Mouse (Mus musculus) gonadal fat pad, adult 2 months (tissue): ENCODE measurements at regions not wholly inside any gene's neighbourhood (a gene's known extent, or its start where the extent isn't known, plus 50 kb on each side); places are given as distances from the start of the nearest gene placed in this dataset.

Source experiments
- DNase-seq: peaks from one replicate; pipeline ENCODE4 v3.0.0-alpha.2; 2012; ENCODE audit warnings: low read depth

DNA sequence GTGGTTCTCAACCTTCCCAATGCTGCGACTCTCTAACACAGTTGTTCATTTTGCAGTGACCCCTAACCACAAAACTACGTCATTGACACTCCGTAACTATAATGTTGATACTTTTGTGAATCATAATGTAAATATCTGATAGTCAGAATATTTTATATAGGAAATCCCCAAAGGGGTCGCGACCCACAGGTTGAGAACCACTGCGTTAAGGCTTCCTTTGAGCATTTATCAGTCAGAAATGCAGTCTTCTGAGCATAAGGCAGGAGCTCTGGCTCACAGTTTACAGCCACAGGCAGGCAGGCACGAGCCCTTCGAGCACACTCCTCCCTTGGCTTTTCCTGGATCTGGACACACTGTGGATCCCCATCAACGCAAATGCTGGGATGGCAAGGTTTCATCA is 57.0 kb downstream of the Nxnl2 start:
- no peak for DNase-seq

DNA sequence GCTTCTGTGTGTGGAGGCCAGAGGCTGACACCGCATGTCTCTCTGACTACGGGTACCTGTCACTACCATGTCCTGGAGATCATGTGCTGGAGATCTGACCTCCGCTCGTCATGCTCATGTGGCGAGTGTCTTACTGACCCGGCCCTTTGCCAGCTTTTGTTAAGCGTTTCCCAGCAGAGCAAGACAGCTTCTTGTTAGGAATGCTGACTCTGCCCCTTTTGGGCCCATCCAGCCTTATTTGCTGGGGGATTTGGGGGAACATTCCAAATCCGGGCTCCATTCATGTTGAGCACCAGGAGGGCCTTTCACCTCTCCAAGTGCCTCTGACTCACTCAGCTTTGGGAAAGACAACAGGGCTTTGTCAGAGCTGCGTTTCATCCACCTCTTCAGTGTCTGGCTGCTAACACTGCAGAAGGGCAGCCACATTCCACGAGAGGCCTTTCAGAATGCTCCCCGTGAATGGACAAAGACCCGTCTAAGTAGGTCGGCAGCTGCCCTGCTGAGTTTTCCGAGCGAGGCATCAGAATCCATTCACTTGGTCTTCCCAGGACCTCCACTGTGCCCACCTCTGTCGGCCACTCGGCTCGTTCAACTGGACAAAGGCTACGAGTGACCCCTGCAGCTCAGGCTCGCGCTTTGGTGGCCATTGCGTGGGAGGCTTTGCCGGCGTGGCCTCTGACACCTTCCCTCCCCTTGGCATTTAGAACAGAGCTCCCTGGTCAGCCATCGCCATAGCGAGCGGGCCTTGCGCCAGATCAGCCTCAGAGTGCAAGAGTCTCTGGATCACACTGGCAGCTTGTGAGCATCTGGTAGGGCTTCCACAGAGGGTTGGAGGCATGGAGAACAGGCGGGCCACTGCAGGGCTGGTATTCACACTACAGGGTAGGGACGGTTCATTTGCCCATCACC is 58.3 kb downstream of the Nxnl2 start:
- no peak for DNase-seq

DNA sequence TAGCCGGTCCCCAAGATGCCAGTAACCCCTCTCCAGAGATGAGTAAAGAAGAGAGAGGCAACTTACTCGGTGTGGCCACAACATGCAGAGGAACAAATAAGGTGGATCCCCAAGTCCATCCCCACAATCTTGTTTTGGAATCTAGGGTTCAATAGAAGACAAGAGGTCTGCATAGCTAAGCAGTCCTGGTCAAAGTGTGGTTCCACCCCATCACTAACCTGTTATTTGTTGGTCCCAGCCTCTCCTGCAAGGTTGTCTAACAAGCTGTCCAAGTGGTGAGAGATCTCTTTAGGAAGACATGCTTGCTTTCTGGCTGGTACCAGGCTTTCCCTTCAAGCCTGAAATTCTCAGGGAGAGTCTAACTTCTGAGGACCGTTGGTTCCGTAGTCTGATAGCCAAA is 59.0 kb downstream of the Nxnl2 start:
- DNase-seq = no peak

DNA sequence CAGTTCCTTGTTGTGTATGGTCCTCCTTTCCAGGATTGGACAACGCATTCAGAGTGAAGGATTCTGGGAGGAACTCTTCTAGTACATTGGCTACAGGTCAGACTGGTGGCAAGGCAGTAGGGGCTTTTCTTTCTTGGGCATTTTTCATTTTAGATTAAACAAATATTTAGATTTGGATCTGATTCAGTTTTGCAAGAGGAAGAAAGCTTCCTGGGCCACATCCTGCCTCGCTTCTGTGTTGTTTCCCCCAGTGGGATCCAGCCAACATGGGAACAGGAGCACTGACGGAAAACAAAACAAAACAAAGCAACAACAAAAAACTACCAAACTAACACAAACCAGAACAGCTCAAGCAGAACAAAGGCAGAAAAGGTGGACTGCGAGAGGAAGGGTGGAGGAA is 60.8 kb downstream of the Nxnl2 start:
- no peak for DNase-seq

DNA sequence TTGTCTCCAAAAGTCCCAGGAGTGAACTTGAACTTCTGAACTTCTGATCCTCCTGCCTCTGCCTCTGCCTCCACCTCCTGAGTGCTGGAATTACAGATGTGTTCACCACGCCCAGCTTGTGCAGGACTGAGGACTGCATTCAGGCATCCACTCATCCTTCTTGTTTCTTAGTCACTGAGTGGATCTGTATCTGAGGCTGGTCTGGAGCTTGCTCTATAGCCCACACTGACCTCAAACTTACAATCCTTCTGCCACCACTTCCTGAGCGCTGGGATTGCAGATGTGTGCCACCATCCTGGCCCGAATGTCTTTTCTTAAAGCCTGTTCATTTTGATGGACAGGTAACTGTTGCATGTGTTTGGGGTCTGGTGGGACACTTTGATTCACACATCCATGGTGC is 76.6 kb downstream of the Nxnl2 start:
- DNase-seq = no peak

DNA sequence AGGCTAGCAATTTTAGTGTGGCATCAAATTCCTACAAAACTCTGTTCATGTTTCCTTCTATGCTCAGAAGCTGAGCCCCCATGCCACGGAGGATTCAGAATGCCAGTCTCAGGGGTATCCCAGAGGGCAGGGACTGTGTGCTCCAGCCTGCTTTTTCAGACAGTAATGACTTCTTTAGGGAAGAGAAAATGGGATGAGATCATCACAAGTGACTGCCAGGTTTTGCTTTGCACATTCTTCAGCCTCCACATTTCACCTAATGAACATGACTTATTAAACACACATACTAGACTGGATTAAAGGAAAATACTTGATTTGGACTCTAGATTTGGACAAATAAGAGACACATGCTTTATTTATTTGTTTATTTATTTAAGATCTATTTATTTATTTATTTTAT is 82.5 kb downstream of the Nxnl2 start:
- no peak for DNase-seq

DNA sequence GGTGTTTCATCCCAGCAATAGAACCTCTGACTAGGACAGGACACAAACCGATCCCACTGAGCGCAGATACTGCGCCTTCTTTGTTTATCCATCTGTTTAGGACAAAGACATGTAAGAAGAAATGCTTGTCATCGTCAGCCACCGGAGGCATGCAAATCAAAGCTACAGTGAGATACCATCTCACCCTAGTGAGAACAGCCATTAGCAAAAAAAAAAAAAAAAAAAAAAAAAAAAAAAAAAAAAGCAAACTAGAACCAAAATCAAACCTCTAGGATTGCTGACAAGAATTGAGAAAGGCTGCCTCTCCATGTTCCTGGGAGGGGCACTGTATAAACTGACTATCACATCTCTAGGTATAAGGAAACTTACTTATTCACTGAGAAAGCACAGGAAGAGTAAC is 84.9 kb downstream of the Nxnl2 start:
- DNase-seq = no peak

DNA sequence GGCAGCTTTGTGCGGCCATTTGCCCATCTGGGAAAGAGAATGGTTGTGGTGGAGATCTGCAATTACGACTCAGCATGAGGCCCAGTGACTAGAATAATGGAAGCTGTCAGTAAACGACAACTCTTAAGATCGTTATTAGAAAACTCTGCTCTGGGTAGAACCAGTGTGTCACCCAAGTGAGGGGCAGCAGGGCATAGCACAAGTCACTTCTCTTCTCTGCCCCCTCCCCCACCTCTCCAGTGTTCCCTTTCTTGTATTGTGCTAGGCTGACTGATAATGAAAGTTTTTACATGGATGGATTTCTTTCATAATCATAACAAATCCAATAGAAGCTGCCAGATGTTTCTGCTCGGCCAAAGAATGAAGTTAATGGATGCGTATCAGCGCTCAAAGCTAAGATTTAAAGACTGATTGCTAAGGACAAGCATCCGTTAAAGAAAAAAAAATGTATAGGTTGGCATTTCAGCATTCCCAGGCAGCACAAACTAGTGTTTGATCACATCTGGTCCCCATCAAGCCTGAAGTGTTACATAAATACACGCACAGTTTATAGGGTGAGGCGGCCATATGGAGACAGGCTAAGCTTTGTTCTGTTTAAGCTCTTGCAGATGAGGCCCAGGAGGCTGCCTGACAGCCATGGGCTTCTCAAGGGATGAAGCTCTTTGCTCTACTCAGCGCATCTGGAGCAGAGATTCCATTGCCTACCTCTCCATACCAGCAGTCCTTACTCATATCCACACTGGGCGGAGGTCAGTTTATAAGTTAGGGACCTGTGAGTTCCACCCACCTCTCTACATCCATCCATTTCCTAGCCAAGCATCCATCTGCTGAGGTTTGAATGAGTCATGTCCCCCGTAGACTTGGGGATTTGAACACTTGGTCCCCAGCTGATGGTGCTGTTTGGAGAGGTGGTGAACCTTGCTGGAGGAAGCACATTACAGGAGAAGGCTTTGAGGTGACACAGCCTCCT is 88.2 kb downstream of the Nxnl2 start:
- no peak for DNase-seq

DNA sequence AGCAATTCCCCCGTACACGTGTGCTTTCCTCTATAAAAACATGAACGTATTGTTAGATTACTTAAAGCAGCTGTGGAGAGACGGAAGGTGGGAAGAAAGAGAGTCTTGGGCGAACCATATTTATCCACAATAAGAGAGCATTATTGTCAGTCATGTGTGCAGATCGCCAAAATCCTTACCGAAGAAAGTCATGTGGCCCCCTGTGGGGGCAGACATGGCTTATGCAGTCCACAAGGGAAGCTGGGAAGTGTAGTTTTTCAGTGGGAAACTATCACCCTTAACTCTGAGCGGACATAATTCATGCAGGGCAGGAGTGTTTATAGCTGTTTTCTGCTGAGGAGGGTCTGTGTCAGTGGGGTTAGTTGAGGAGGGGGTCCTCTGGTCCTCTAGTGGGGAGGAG is 90.8 kb downstream of the Nxnl2 start:
- no peak for DNase-seq

DNA sequence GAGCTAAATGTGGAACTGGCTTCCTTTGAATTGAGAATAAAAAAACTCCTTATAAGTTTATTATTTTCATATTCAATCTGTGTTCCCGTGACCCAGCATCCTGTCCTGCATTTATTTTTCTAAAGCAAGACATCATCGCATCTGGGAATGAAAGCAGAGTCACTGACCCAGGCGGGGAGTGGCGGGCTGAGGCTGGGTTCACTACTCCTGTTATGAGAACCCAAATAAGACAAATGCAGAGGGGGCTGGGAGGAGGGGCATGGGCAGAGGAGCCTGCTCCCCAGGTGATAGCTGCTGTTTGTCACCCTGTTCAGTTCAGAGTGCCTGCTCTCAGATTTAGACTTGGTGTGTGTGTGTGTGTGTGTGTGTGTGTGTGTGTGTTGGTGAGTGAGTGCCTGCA is 102.0 kb downstream of the Nxnl2 start:
- no peak for DNase-seq

DNA sequence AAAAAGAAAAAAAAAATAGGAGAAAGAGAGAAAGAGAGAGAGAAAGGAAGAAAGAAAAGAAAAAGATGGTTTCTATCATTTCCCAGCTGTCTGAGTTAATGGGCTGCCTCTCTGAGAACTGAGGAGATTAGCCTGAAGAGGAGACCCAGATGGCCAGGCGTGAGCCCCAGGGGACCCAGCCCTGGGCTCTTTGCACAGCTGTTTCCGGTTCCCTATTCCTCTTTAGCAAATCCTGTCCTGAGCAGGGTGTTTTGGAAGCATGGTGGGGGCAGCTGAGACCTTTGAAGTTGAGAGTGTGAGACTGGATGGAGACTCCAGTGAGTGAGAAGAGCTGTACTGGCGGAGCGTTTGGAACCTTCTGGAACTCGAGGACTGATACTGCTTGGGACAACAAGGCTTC is 103.8 kb downstream of the Nxnl2 start:
- no peak for DNase-seq

DNA sequence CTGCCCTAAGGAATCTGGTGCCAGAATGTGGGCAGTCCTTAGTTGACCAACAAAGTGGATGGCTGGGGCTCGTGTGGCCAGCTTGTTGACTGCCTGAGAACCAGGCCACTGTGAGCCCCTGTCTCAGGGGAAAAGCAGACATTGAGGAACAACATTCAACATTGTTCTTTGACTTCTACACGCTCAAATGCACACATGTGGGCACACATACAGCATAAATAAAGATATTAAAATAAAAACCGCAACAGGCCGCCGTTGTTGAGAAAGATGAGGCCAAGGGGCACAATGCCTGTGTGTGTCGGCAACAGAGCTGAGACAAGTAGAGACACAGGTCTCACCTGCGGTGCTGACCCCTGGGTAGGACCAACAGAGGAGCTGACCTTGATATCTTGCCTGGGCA is 105.8 kb downstream of the Nxnl2 start:
- DNase-seq = no peak

DNA sequence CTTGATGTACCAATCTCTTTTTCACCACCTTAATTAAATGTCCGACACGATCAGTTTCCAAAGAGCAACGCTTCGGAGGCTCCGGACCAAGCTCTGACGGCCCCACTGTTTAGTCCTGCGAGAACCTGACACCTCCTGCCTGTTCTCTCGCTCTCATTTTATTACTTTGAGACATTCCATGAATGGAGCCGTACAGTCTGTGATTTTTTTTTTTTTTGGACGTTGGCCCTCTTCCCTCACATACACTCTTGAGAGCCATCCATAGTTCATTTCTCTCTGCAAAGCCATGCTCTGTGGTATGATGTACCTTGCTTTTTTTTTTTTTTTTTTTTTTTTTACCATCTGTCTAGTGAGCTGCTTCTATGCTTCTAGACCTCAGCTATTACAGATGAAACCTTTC is 106.7 kb downstream of the Nxnl2 start:
- DNase-seq = no peak

DNA sequence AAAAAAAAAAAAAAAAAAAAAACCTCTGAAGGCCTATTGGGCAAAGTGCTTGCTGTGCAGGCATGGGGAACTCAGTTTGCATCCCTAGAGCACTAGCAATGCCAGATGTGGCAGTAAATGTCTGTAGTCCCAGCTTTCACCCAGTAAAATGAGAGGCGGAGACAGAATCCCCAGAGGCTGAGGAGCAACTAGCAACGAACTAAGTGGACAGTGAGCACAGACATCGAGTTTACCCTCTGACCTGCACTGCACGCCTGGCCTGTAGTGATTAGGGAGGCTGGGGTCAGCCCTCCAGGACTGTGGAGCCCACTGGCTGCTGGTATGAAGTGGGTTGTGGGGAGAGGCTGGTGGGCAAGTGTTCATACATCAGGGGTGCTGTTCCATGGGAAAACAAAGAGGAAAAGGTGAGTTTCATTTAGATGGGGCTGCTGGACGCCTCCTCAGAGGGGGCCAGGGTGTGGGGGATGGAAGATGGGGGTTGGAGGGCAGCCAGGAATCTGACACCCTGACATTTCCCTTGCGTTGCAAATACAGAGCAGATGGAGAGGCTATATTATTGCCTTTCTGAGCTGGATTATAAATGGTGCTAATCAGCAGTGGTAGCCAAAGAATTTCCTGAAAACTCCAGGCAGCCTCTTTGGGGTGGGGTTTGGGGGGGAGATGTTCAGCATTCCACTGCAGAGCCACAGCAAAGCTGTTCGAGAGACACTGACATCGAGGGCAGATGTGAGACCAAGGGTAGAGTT is 109.0 kb downstream of the Nxnl2 start:
- no peak for DNase-seq

DNA sequence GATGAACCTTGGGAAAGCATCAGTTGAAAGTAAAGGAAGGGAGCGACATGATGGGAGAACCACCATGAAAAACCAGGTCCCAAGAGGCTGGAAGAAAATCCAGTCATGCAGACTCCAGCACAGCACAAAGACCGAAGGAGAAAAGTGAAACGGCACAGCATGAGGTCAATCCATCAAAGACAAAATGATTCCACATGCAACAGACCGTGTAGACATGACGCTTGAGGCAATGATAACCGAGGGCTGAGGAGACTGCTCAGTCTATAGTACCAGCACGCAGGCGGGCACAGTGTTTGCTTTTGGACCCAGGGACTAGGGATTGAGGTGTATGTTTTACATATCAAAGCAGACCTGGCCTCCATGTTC is 109.5 kb downstream of the Nxnl2 start:
- DNase-seq = no peak

DNA sequence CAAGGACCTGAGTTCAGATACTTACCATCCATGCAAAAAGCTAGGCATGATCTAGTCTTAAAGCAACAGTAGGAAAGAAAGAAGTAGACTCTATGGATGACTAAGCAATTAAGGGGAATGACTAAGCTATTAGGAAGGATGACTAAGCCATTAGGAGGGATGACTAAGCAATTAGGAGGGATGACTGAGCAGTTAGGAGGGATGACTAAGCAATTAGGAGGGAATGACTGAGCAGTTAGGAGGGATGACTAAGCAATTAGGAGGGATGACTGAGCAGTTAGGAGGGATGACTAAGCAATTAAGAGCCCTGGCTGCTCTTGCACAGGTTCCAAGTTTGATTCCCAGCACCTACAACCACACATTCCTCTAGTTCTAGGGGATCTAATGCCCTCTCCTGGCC is 113.9 kb downstream of the Nxnl2 start:
- no peak for DNase-seq

DNA sequence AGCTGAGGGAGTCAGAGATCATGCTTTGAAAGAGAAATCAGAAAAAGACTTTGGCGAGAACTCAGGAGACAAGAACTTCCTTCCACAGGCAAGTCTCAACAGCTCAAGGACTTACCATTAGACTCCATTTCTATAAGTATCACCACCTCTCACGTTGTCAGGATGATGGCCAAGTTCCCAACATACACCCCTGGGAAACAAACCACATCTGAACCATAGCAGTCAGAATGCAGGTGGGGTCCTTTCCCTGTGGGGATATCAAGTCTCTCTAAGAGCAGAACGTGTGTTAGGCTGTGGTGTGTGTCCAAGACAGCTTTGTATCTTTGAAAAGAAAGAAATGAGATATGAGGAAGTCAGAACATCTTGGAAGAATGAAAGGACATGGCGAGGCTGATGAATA is 118.6 kb downstream of the Nxnl2 start:
- no peak for DNase-seq

DNA sequence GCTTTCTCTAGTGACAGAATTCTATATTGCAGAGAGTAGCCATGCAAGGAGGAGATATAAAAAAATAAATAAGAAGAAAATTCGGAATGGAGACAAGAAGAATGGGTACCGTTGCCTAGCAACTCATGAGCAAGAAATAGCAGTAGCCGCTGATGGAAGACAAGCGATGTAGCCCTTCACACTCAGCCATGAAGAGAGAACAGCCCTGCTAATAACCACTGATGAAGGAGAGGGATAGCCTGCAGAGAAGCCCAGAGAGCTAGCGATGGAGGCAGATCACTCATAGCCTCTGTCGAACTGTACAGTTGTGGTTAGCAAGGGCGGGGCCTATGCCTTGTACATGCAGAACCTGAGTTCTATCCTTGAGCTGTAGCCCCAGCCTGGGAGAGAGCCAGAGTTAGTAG is 118.4 kb upstream of the S1pr3 start:
- DNase-seq = no peak

DNA sequence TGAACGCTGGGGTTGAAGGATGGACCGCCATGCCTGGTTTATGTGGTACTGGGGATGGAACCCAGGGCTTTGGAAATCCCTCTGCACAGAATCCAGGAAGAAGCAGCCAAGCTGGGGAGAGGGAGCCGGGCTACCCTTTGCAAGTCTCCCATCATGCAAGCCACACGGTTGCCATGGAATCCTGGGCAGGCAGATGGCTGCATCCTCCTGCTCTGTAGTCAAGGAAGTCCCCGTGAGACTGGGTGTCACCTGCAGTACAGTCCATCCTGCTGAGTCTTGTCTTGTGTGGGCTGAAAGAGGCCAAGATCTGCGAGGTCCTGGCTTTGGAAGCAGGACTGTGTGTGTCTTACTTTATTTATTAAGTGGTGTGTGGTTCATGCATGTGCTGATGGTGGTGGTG is 117.5 kb upstream of the S1pr3 start:
- no peak for DNase-seq

DNA sequence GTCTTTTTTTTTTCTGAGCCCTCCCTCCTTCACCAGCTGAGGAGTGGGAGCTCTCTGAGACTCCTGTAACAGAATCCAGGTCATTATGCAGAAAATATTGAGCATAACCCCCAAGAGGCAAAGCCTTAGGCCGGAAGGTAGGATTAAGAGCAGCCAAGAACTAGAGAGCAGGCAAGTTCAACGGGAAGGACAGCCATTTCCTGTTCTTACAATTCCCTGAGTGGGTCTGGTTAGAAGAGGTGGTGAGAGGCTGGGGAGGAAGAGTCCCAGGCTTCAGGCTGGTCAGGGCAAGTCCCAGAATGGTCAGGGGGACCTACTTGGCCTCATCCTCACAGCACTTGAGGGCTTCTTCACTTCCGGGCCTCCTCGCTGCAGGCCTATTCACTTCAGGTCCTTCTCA is 115.4 kb upstream of the S1pr3 start:
- no peak for DNase-seq

DNA sequence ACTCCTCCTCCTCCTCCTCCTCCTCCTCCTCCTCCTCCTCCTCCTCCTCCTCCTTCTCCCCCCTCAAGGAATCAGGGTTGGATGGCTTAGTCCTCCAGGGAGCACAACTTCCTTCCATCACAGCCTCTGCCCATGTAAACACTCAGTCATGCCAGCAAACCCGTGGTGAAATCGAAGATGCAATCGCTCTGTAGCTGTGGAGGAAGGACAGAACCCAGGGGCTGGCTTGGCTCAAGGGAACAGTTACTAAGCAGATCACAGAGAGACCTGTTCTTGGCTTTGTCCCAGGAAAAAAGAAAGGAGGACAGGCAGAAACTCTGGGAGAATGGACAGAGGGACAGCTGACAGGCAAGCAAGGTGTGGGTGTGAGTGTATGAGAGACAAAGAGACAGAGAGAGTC is 112.6 kb upstream of the S1pr3 start:
- no peak for DNase-seq

DNA sequence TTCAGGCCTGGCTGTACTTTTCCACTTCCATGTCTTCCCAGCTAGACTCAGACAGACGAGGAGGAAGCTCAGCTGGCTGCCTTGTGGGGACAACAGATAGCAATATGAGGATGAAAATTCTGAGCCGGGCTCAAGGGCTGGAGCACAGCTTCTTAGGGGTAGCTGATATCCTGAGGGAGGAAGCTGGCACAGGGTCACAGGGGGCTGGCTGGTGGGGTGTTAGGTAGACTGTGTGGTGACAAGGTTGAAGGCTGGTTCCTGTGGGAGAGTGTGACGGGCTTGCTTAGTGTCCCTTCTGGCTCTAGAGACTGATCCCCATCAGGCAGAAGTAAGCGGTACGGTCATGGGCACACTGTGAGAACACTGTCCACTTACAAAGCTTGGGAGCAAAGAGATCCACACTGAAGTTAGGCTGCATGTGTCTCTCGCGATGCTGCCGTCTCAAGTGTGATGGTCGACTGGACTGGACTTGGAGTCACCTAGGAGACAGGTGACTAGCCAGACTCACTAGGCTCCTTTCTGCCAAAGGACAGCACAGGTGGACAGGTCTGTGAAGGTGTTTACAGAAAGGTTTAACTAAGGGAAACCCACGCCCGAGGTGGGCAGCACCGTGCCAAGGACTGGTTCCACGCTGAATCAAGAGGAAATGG is 111.1 kb upstream of the S1pr3 start:
- no peak for DNase-seq
